Mouse (Mus musculus): ENCODE measurements at regions not wholly inside any gene's neighbourhood (a gene's known extent, or its start where the extent isn't known, plus 50 kb on each side); places are given as distances from the start of the nearest gene placed in this dataset.

- no peaks in the 10 kb centered on the region for H3K4me1 ChIP-seq (ENCODE audit: control insufficient read depth, insufficient read depth, low read length)
- H3K27ac ChIP-seq (ENCODE audit: insufficient read depth, low read length) = no peak overlapping the region
- no peak overlapping the region for H3K4me3 ChIP-seq (ENCODE audit: insufficient read depth, low read length)
- TF ChIP-seq CTCF (IDR thresholded peaks at IDR 0.05; ENCODE audit: borderline replicate concordance, insufficient read depth, low read length) (no peak), POLR2A (IDR thresholded peaks at IDR 0.05; ENCODE audit: low read depth, low read length) (no peak)
Observed at GRCm38 (mm10) chr2:159930744-159931143, 403.2 kb downstream of the Gm826 start.

- TF ChIP-seq POLR2A (IDR thresholded peaks at IDR 0.05; ENCODE audit: low read depth, low read length) (no peak), CTCF (IDR thresholded peaks at IDR 0.05; ENCODE audit: borderline replicate concordance, insufficient read depth, low read length) (no peak)
- Histone ChIP-seq H3K4me3 (ENCODE audit: insufficient read depth, low read length) (no peak overlapping the region), H3K4me1 (ENCODE audit: control insufficient read depth, insufficient read depth, low read length) (no peaks in the 10 kb centered on the region), H3K27ac (ENCODE audit: insufficient read depth, low read length) (no peak overlapping the region)
Observed at GRCm38 (mm10) chr2:159889701-159890100, 444.3 kb downstream of the Gm826 start.

DNA sequence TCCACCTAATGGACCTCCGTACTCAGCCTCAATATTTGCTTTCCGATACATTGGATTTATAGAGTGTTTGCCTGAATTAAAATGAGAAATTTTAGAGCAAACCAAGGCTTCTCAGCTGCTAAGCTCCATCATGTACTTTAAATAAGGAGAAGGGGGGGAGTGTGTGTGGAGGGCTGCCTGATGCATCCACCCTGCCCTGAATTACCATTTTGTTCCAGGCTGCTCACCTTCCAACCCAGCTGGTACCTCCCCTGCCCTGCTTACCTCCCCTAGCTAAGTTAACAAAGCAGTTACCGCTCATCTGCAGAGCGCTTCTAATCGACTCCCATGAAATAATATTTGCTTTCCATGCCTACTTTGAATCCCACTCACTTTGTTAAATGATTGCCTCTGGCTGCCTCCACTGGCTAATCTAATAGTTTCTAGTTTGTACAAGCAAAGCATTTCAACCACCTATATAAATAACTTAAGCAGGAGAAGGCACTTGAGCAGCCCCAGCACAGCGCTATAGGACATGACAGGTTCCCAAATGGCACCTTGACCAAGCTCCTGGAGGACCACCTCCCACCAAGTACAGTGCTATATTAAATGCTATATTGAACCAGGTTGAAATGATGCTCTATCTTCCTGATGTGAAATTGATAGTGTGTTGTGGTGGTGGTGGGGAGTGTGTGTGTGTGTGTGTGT lies 449.0 kb downstream of the Gm826 start:
- TF ChIP-seq POLR2A (IDR thresholded peaks at IDR 0.05; ENCODE audit: low read depth, low read length) (no peak), CTCF (IDR thresholded peaks at IDR 0.05; ENCODE audit: borderline replicate concordance, insufficient read depth, low read length) (no peak)
- H3K27ac ChIP-seq (ENCODE audit: insufficient read depth, low read length) = no peak overlapping the region
- no peaks in the 10 kb centered on the region for H3K4me1 ChIP-seq (ENCODE audit: control insufficient read depth, insufficient read depth, low read length)

GRCm38 (mm10) chr2:159866981-159867380 lies 467.0 kb downstream of the Gm826 start:
- Histone ChIP-seq H3K4me3 (ENCODE audit: insufficient read depth, low read length) (no peak overlapping the region), H3K4me1 (ENCODE audit: control insufficient read depth, insufficient read depth, low read length) (no peaks in the 10 kb centered on the region), H3K27ac (ENCODE audit: insufficient read depth, low read length) (no peak overlapping the region)
- no peak for TF ChIP-seq POLR2A (IDR thresholded peaks at IDR 0.05; ENCODE audit: low read depth, low read length)
- TF ChIP-seq CTCF (IDR thresholded peaks at IDR 0.05; ENCODE audit: borderline replicate concordance, insufficient read depth, low read length) = no peak

More for the DNA sequence above, 449.0 kb downstream of the Gm826 start:
- no peak overlapping the region for H3K4me3 ChIP-seq (ENCODE audit: insufficient read depth, low read length)

GRCm38 (mm10) chr2:159866391-159866790 lies 467.6 kb downstream of the Gm826 start:
- Histone ChIP-seq H3K4me3 (ENCODE audit: insufficient read depth, low read length) (no peak overlapping the region), H3K4me1 (ENCODE audit: control insufficient read depth, insufficient read depth, low read length) (no peaks in the 10 kb centered on the region), H3K27ac (ENCODE audit: insufficient read depth, low read length) (no peak overlapping the region)
- TF ChIP-seq POLR2A (IDR thresholded peaks at IDR 0.05; ENCODE audit: low read depth, low read length) (no peak), CTCF (IDR thresholded peaks at IDR 0.05; ENCODE audit: borderline replicate concordance, insufficient read depth, low read length) (no peak)

- TF ChIP-seq CTCF (IDR thresholded peaks at IDR 0.05; ENCODE audit: borderline replicate concordance, insufficient read depth, low read length) (no peak), POLR2A (IDR thresholded peaks at IDR 0.05; ENCODE audit: low read depth, low read length) (no peak)
- no peaks in the 10 kb centered on the region for H3K4me1 ChIP-seq (ENCODE audit: control insufficient read depth, insufficient read depth, low read length)
- no peak overlapping the region for H3K27ac ChIP-seq (ENCODE audit: insufficient read depth, low read length)
- H3K4me3 ChIP-seq (ENCODE audit: insufficient read depth, low read length) = no peak overlapping the region
Observed at GRCm38 (mm10) chr2:159863185-159863584, 470.8 kb downstream of the Gm826 start.

- H3K4me1 ChIP-seq (ENCODE audit: control insufficient read depth, insufficient read depth, low read length) = peaks cover 3% of the 10 kb centered on the region; the same call in 1 of the 2 replicates
- no peak overlapping the region for H3K27ac ChIP-seq (ENCODE audit: insufficient read depth, low read length)
- TF ChIP-seq POLR2A (IDR thresholded peaks at IDR 0.05; ENCODE audit: low read depth, low read length) = no peak
- no peak for TF ChIP-seq CTCF (IDR thresholded peaks at IDR 0.05; ENCODE audit: borderline replicate concordance, insufficient read depth, low read length)
- H3K4me3 ChIP-seq (ENCODE audit: insufficient read depth, low read length) = no peak overlapping the region
Observed at GRCm38 (mm10) chr2:159853891-159854665, 479.9 kb downstream of the Gm826 start.

DNA sequence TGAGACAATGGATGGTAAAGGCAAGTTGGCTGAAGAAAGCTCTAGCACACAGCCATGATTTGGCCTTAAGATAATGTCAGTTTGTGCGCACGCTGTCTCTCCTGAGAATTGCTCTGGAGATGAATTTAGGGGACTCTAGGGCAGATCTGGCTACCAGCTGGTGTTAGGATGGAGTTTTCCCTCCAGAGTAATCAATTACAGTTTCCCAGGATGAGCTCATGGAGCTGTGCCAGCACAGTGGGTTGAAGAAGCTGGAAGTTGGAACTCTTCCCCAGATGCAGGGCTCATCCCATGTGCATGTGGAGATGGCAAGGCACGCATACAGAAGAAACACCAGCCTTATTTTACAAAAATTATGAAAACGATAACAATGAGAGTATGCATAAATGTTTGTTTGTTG lies 481.0 kb downstream of the Gm826 start:
- peaks cover 3% of the 10 kb centered on the region; the same call in 1 of the 2 replicates for H3K4me1 ChIP-seq (ENCODE audit: control insufficient read depth, insufficient read depth, low read length)
- H3K4me3 ChIP-seq (ENCODE audit: insufficient read depth, low read length) = no peak overlapping the region
- no peak overlapping the region for H3K27ac ChIP-seq (ENCODE audit: insufficient read depth, low read length)
- TF ChIP-seq CTCF (IDR thresholded peaks at IDR 0.05; ENCODE audit: borderline replicate concordance, insufficient read depth, low read length) (no peak), POLR2A (IDR thresholded peaks at IDR 0.05; ENCODE audit: low read depth, low read length) (no peak)

GRCm38 (mm10) chr2:159832488-159833113 lies 501.4 kb downstream of the Gm826 start:
- Histone ChIP-seq H3K4me3 (ENCODE audit: insufficient read depth, low read length) (no peak overlapping the region), H3K4me1 (ENCODE audit: control insufficient read depth, insufficient read depth, low read length) (no peaks in the 10 kb centered on the region; the same call in none of the 2 replicates), H3K27ac (ENCODE audit: insufficient read depth, low read length) (no peak overlapping the region)
- no peak for TF ChIP-seq CTCF (IDR thresholded peaks at IDR 0.05; ENCODE audit: borderline replicate concordance, insufficient read depth, low read length)
